Mouse (Mus musculus) frontal cortex, postnatal 25 days (tissue): ENCODE measurements around the gene Arhgap6.

ENCODE experiments used
- DNase-seq, 2 experiments: peaks; one replicate each; pipeline ENCODE4 v3.0.0; 2022; ENCODE audit warnings: low spot score in 2 of 2

Arhgap6 gene

GRCm38 (mm10) chrX:169112662-169113061 lies 317.8 kb downstream of the Arhgap6 start:
- no peak for DNase-seq

GRCm38 (mm10) chrX:169123115-169123772 lies 328.3 kb downstream of the Arhgap6 start:
- DNase-seq, result no peak

GRCm38 (mm10) chrX:169123773-169124151 lies 328.9 kb downstream of the Arhgap6 start:
- no peak for DNase-seq

- DNase-seq, result no peak
Observed at GRCm38 (mm10) chrX:169139758-169140157, 344.9 kb downstream of the Arhgap6 start.

GRCm38 (mm10) chrX:169140467-169140866 lies 345.6 kb downstream of the Arhgap6 start:
- no peak for DNase-seq

- DNase-seq, result no peak
Observed at GRCm38 (mm10) chrX:169153805-169154204, 358.9 kb downstream of the Arhgap6 start.

- DNase-seq, result no peak
Observed at GRCm38 (mm10) chrX:169158385-169158784, 363.5 kb downstream of the Arhgap6 start.

GRCm38 (mm10) chrX:169170981-169171380 lies 376.1 kb downstream of the Arhgap6 start:
- no peak for DNase-seq

- DNase-seq, result no peak
Observed at GRCm38 (mm10) chrX:169173796-169174195, 378.9 kb downstream of the Arhgap6 start.

- no peak for DNase-seq
Observed at GRCm38 (mm10) chrX:169178634-169179033, 383.7 kb downstream of the Arhgap6 start.

GRCm38 (mm10) chrX:169187100-169187499 lies 392.2 kb downstream of the Arhgap6 start, which contains the start of gene Amelx:
Gene Amelx, minus strand, starts transcription at chrX:169187200.
- no peak for DNase-seq

- DNase-seq, result no peak
Observed at GRCm38 (mm10) chrX:169210019-169210418, 415.1 kb downstream of the Arhgap6 start.

GRCm38 (mm10) chrX:169220064-169220463 lies 425.2 kb downstream of the Arhgap6 start:
- no peak for DNase-seq

GRCm38 (mm10) chrX:169222357-169223062 lies 427.6 kb downstream of the Arhgap6 start:
- no peak for DNase-seq

GRCm38 (mm10) chrX:169255915-169256314 lies 461.0 kb downstream of the Arhgap6 start:
- DNase-seq, result no peak

- no peak for DNase-seq
Observed at GRCm38 (mm10) chrX:169256741-169257140, 461.8 kb downstream of the Arhgap6 start.

- DNase-seq, result no peak
Observed at GRCm38 (mm10) chrX:169261034-169261433, 466.1 kb downstream of the Arhgap6 start.

- no peak for DNase-seq
Observed at GRCm38 (mm10) chrX:169262212-169262611, 467.3 kb downstream of the Arhgap6 start.

GRCm38 (mm10) chrX:169263433-169264172 lies 468.7 kb downstream of the Arhgap6 start:
- no peak for DNase-seq

- DNase-seq, result no peak
Observed at GRCm38 (mm10) chrX:169299579-169299978, 504.7 kb downstream of the Arhgap6 start.

- DNase-seq, result no peak
Observed at GRCm38 (mm10) chrX:169302271-169303045, 507.6 kb downstream of the Arhgap6 start.

- DNase-seq, result no peak
Observed at GRCm38 (mm10) chrX:169303945-169304344, 509.0 kb downstream of the Arhgap6 start.
